Mouse (Mus musculus) heart, postnatal 0 days (tissue): ENCODE data around the gene Simc1.
"Not testable (repeated sequence)": the region's sequence is repeated elsewhere in the genome, so short reads cannot be mapped to it uniquely, and the experiment has no call there.

Experiments used
- CTCF ChIP-seq: IDR thresholded peaks from 2 replicates; pipeline ENCODE4 v1.5.1; 2016; ENCODE audit warnings: antibody characterized with exemption, control low read depth, low read depth
- EP300 ChIP-seq: IDR thresholded peaks from 2 replicates; pipeline ENCODE4 v1.6.1; 2016; ENCODE audit warnings: antibody characterized with exemption, low read depth

DNA sequence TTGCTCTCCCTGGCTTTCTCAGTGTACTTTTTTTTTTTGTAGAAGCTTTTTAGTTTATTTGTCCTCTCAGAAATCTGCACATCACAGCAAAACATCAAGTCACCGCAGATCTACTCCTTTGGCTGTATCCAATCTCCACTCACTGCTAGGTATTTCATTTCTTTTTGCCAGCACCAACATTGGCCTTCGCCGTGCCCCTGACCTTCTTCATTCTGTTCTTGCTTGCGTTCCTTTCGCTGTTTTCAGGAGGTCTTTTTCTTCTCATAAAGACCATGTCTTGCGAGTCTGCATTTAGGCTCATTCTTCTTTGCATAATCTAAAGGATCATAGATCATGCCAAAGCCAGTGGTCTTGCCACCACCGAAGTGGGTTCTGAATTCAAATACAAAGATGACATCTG lies 4.0 kb upstream of the Simc1 start:
- not testable (repeated sequence) for TF ChIP-seq CTCF, EP300
